Mouse (Mus musculus): ENCODE measurements around the gene Aunip. TPM values are rescaled to one million over a fixed set of nuclear protein-coding genes. Genes with fewer than 3 reads are reported as not detected.

The Aunip gene
- polyA plus RNA-seq (2014; fragmentation: Illumina TruSeq; extraction: RNeasy Lipid Tissue Mini Kit (QIAGEN cat#74804); ENCODE audit: low read depth, low replicate concordance), result not detected

GRCm38 (mm10) chr4:134510845-134511411 is at the start of gene Aunip:
Gene Aunip (plus strand): TSS chr4:134510999.

GRCm38 (mm10) chr4:134468215-134468575 is 42.6 kb upstream of the Aunip start, which contains the start of gene Stmn1:
Gene Stmn1 (plus strand): TSS chr4:134468320.

GRCm38 (mm10) chr4:134496595-134497210 is 14.1 kb upstream of the Aunip start, which contains the start of gene Paqr7:
Gene Paqr7 (plus strand): TSS chr4:134496697.

GRCm38 (mm10) chr4:134534932-134535786 is 24.4 kb downstream of the Aunip start, which contains the start of gene Mtfr1l:
Gene Mtfr1l (minus strand): TSS chr4:134535387.

GRCm38 (mm10) chr4:134551494-134552316 is 40.9 kb downstream of the Aunip start, which contains the start of gene Selenon:
Gene Selenon (minus strand): TSS chr4:134552166.

Other genes starting within 250 kb of the Aunip start
- 5.0 TPM for gene Pdik1l, start 223.1 kb upstream of the Aunip start, polyA plus RNA-seq (2014; fragmentation: Illumina TruSeq; extraction: RNeasy Lipid Tissue Mini Kit (QIAGEN cat#74804); ENCODE audit: low read depth, low replicate concordance)
- 278 TPM for gene Trim63, start 195.9 kb upstream of the Aunip start, polyA plus RNA-seq (2014; fragmentation: Illumina TruSeq; extraction: RNeasy Lipid Tissue Mini Kit (QIAGEN cat#74804); ENCODE audit: low read depth, low replicate concordance)
- 0.31 TPM for gene Slc30a2, start 167.8 kb upstream of the Aunip start, polyA plus RNA-seq (2014; fragmentation: Illumina TruSeq; extraction: RNeasy Lipid Tissue Mini Kit (QIAGEN cat#74804); ENCODE audit: low read depth, low replicate concordance)
- 15.3 TPM for gene Extl1, start 127.1 kb upstream of the Aunip start, polyA plus RNA-seq (2014; fragmentation: Illumina TruSeq; extraction: RNeasy Lipid Tissue Mini Kit (QIAGEN cat#74804); ENCODE audit: low read depth, low replicate concordance)
- gene Pafah2, start 114.7 kb upstream of the Aunip start, polyA plus RNA-seq (2014; fragmentation: Illumina TruSeq; extraction: RNeasy Lipid Tissue Mini Kit (QIAGEN cat#74804); ENCODE audit: low read depth, low replicate concordance), result 11.4 TPM
- 24.0 TPM for gene Stmn1, start 42.7 kb upstream of the Aunip start, polyA plus RNA-seq (2014; fragmentation: Illumina TruSeq; extraction: RNeasy Lipid Tissue Mini Kit (QIAGEN cat#74804); ENCODE audit: low read depth, low replicate concordance)
- gene Paqr7, start 14.3 kb upstream of the Aunip start, polyA plus RNA-seq (2014; fragmentation: Illumina TruSeq; extraction: RNeasy Lipid Tissue Mini Kit (QIAGEN cat#74804); ENCODE audit: low read depth, low replicate concordance), result 13.3 TPM
- 168 TPM for gene Mtfr1l, start 24.4 kb downstream of the Aunip start, polyA plus RNA-seq (2014; fragmentation: Illumina TruSeq; extraction: RNeasy Lipid Tissue Mini Kit (QIAGEN cat#74804); ENCODE audit: low read depth, low replicate concordance)
- 16.9 TPM for gene Selenon, start 41.2 kb downstream of the Aunip start, polyA plus RNA-seq (2014; fragmentation: Illumina TruSeq; extraction: RNeasy Lipid Tissue Mini Kit (QIAGEN cat#74804); ENCODE audit: low read depth, low replicate concordance)
- 22.8 TPM for gene Man1c1, start 193.3 kb downstream of the Aunip start, polyA plus RNA-seq (2014; fragmentation: Illumina TruSeq; extraction: RNeasy Lipid Tissue Mini Kit (QIAGEN cat#74804); ENCODE audit: low read depth, low replicate concordance)

Measured in heart, adult 10 weeks (tissue).